ENCODE assay signal across 19 mouse cellular contexts in the genomic region with DNA sequence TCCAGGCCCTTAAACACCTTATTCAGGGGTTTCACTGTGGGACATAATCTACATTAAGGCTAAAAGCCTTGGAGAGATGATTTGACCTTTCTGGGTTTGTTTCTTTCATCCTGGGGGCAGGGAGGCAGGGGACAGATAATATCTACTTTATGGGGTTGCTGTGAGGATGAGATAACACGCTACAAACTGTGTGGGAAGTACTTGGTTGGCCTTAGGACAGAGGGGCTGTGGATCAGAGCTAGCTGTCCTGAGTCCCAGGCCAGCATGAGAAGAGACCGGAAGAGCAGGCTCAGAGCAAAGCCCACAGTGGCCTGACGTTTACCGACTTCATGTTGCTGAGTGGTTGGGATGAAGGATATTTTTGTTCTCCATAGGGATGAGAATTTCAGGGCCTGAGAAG.
DNase-seq lines count a peak whose midpoint lies in the region; ATAC-seq lines count a peak whose summit lies in the region.
"Had no signal": no experiment of that assay in that cellular context is flagged by ENCODE, and none has a peak within 500 bp of the region (broad histone marks: within the 10 kb centered on the region; RNA-seq: fewer than 3 reads in every experiment).

No protein-coding gene starts in this region.

- 79% methylated on average over 4 of the region's 4 CpGs for WGBS in embryonic facial prominence, embryonic 13.5 days
- WGBS in embryonic facial prominence, embryonic 10.5 days = 80% methylated on average over 4 of the region's 4 CpGs
- 54% methylated on average over 4 of the region's 4 CpGs for WGBS in heart, embryonic 16.5 days
- WGBS in limb, embryonic 13.5 days = 71% methylated on average over 4 of the region's 4 CpGs

- ATAC-seq in embryonic facial prominence, embryonic 13.5 days (ENCODE audit: insufficient number of reproducible peaks, insufficient read depth, low FRiP score, low TSS enrichment, low read depth) = no peak
- no peak for ATAC-seq in heart, embryonic 16.5 days (replicated peaks; ENCODE audit: extremely low read depth, insufficient read depth, low FRiP score)
- no peak for ATAC-seq in limb, embryonic 13.5 days (ENCODE audit: low FRiP score, low read depth)
- ATAC-seq: liver, postnatal 0 days had no signal

- no peak overlapping the region for H3K9ac ChIP-seq in embryonic facial prominence, embryonic 13.5 days
- H3K9ac ChIP-seq in heart, embryonic 16.5 days (ENCODE audit: low read length) = no peak overlapping the region
- no peak overlapping the region for H3K9ac ChIP-seq in limb, embryonic 13.5 days
- H3K9ac ChIP-seq: hindbrain, embryonic 15.5 days; liver, postnatal 0 days had no signal

- intact Hi-C loops in heart, postnatal 10 days (cut with DNase I) = no loop called here

- DNase-seq in embryonic facial prominence, embryonic 10.5 days (ENCODE audit: low spot score) = no peak
- no peak for DNase-seq in heart, postnatal 10 days
- peak; percentile 53 for DNase-seq in 416B (ENCODE audit: low read depth)
- DNase-seq in layer of hippocampus, adult 18-20 months (ENCODE audit: low spot score in 2 of 2) = no peak
- no peak for DNase-seq in testis, postnatal 10 days (ENCODE audit: low spot score)
- DNase-seq: adrenal gland, postnatal 14 days; cerebellum, adult 2 months; kidney, adult 2 months; liver, postnatal 0 days; right cerebral cortex, postnatal 14 days; thymus, postnatal 25 days had no signal

- H3K27ac ChIP-seq in embryonic facial prominence, embryonic 13.5 days = peak overlapping the region; percentile 90
- H3K27ac ChIP-seq in embryonic facial prominence, embryonic 10.5 days (replicated peaks) = no peak overlapping the region
- peak overlapping the region; percentile 29; the same call in 1 of the 2 replicates for H3K27ac ChIP-seq in heart, embryonic 16.5 days (ENCODE audit: low read length)
- H3K27ac ChIP-seq in limb, embryonic 13.5 days = peak overlapping the region; percentile 80
- H3K27ac ChIP-seq: macrophage; stomach, postnatal 0 days had no signal

- no peak overlapping the region for H3K4me2 ChIP-seq in embryonic facial prominence, embryonic 13.5 days
- no peak overlapping the region for H3K4me2 ChIP-seq in heart, embryonic 16.5 days (ENCODE audit: low read depth, low read length)
- H3K4me2 ChIP-seq in limb, embryonic 13.5 days (replicated peaks) = no peak overlapping the region
- H3K4me2 ChIP-seq: hindbrain, embryonic 15.5 days had no signal

- no peak overlapping the region for H3K4me3 ChIP-seq in embryonic facial prominence, embryonic 13.5 days
- H3K4me3 ChIP-seq in embryonic facial prominence, embryonic 10.5 days = no peak overlapping the region
- H3K4me3 ChIP-seq in heart, embryonic 16.5 days (ENCODE audit: low read length) = no peak overlapping the region
- H3K4me3 ChIP-seq in limb, embryonic 13.5 days = no peak overlapping the region
- H3K4me3 ChIP-seq: hindbrain, embryonic 15.5 days; myocyte had no signal

- H3K9me3 ChIP-seq in embryonic facial prominence, embryonic 13.5 days = no peaks in the 10 kb centered on the region
- H3K9me3 ChIP-seq in embryonic facial prominence, embryonic 10.5 days = no peaks in the 10 kb centered on the region
- H3K9me3 ChIP-seq in heart, embryonic 16.5 days (replicated peaks; ENCODE audit: control insufficient read depth, low read length) = no peaks in the 10 kb centered on the region
- no peaks in the 10 kb centered on the region for H3K9me3 ChIP-seq in limb, embryonic 13.5 days
- H3K9me3 ChIP-seq: hindbrain, embryonic 15.5 days had no signal

- H3K36me3 ChIP-seq in embryonic facial prominence, embryonic 13.5 days = no peaks in the 10 kb centered on the region
- H3K36me3 ChIP-seq in embryonic facial prominence, embryonic 10.5 days (replicated peaks) = no peaks in the 10 kb centered on the region
- no peaks in the 10 kb centered on the region for H3K36me3 ChIP-seq in heart, embryonic 16.5 days (ENCODE audit: control insufficient read depth, insufficient read depth)
- H3K36me3 ChIP-seq in limb, embryonic 13.5 days = no peaks in the 10 kb centered on the region
- H3K36me3 ChIP-seq: hindbrain, embryonic 15.5 days had no signal

- H3K4me1 ChIP-seq in embryonic facial prominence, embryonic 13.5 days = peaks cover 33% of the 10 kb centered on the region
- peaks cover 12% of the 10 kb centered on the region for H3K4me1 ChIP-seq in embryonic facial prominence, embryonic 10.5 days
- peaks cover 21% of the 10 kb centered on the region for H3K4me1 ChIP-seq in heart, embryonic 16.5 days (ENCODE audit: control insufficient read depth, insufficient read depth, low read length)
- H3K4me1 ChIP-seq in limb, embryonic 13.5 days = peaks cover 43% of the 10 kb centered on the region

- H3K27me3 ChIP-seq in embryonic facial prominence, embryonic 13.5 days = no peaks in the 10 kb centered on the region
- H3K27me3 ChIP-seq in embryonic facial prominence, embryonic 10.5 days (replicated peaks; ENCODE audit: low read depth, poor library complexity, severe bottlenecking) = no peaks in the 10 kb centered on the region
- H3K27me3 ChIP-seq in heart, embryonic 16.5 days (ENCODE audit: control insufficient read depth, insufficient read depth, low read length) = no peaks in the 10 kb centered on the region
- no peaks in the 10 kb centered on the region for H3K27me3 ChIP-seq in limb, embryonic 13.5 days
- H3K27me3 ChIP-seq: CH12.LX; hindbrain, embryonic 15.5 days had no signal
